Mouse (Mus musculus): ENCODE measurements around the gene Zdhhc23. TPM values are rescaled to one million over a fixed set of nuclear protein-coding genes. Genes with fewer than 3 reads are reported as not detected.

Zdhhc23 gene
- polyA plus RNA-seq, 1 experiment from 2014 or later, result 0.83 TPM

DNA sequence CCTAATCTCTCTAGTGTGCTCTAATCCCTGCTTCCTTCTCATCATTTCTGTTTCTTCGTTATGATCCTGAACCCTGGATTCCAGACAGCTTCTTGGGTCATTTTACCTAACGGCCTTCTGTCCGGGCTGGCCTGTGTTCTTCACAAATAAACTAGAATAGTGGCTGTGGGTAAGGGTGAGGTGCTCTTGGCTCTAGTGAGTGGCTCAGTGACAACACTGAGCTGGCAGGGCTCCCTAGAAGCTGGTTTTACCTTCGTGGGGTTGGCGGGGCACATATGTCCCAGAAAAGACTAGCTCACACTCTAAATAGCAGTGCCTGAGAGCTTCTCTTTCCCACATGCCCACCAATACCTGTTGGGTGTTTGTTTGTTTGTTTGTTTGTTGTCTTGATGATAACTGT is 19.9 kb upstream of the Zdhhc23 start:
- WGBS, result 71% methylated on average over 5 of the region's 5 CpGs
- Histone ChIP-seq H3K27me3 (no peaks in the 10 kb centered on the region), H3K4me3 (replicated peaks) (no peak overlapping the region), H3K4me2 (no peak overlapping the region), H3K9me3 (no peaks in the 10 kb centered on the region), H3K4me1 (replicated peaks) (no peaks in the 10 kb centered on the region), H3K27ac (no peak overlapping the region), H3K9ac (replicated peaks) (no peak overlapping the region), H3K36me3 (no peaks in the 10 kb centered on the region)
- no peak for ATAC-seq (ENCODE audit: insufficient number of reproducible peaks, insufficient read depth, low FRiP score, low TSS enrichment, low read depth)

DNA sequence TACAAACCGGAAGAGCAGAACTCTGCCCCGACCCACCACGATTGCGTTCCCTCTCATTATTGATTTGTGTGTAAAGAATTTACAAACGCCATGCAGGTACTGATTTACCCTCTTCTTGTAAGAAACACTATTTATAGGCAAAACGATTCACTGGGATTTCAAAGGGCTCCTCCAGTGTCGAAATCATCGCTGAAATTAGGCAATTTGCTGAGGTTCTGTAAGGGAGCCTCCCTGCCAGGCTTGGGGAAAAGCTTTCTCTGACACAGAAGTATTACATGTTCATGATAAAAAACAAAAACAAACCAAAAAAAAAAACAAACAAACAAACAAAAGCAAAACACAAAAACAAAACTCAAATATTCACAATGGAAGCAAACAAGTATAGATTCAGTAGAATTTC is 19.5 kb upstream of the Zdhhc23 start:
- Histone ChIP-seq H3K9me3 (no peaks in the 10 kb centered on the region), H3K4me3 (replicated peaks) (no peak overlapping the region), H3K36me3 (no peaks in the 10 kb centered on the region), H3K27me3 (no peaks in the 10 kb centered on the region), H3K9ac (replicated peaks) (no peak overlapping the region), H3K4me2 (no peak overlapping the region), H3K4me1 (replicated peaks) (no peaks in the 10 kb centered on the region), H3K27ac (no peak overlapping the region)
- no peak for ATAC-seq (ENCODE audit: insufficient number of reproducible peaks, insufficient read depth, low FRiP score, low TSS enrichment, low read depth)
- 81% methylated on average over 8 of the region's 8 CpGs for WGBS

DNA sequence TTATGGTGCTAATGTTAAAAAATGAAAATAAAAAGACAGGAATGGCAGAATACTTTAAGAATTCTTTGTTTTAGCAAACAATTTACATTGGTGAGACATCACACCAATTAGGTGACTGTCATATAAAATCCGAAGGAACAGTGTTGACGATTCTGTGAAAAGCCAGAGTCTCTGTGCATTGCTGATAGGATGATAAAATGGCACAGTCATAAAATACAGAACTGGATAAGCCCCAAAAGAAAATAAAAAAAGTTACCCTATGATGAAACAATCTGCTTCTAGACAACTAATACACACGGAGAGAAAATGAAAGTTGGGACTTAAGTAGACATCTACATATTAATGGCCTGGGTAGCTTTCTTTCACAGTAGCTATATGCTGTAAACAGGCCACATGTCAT is 15.0 kb upstream of the Zdhhc23 start:
- WGBS, result 74% methylated on average over 3 of the region's 3 CpGs
- Histone ChIP-seq H3K36me3 (no peaks in the 10 kb centered on the region), H3K9me3 (no peaks in the 10 kb centered on the region), H3K27me3 (no peaks in the 10 kb centered on the region), H3K27ac (no peak overlapping the region), H3K4me3 (replicated peaks) (no peak overlapping the region), H3K4me1 (replicated peaks) (0 out of 2 replicates have a peak, but pooled peaks cover 1% of the 10 kb centered on the region), H3K9ac (replicated peaks) (no peak overlapping the region), H3K4me2 (no peak overlapping the region)
- no peak for ATAC-seq (ENCODE audit: insufficient number of reproducible peaks, insufficient read depth, low FRiP score, low TSS enrichment, low read depth)

DNA sequence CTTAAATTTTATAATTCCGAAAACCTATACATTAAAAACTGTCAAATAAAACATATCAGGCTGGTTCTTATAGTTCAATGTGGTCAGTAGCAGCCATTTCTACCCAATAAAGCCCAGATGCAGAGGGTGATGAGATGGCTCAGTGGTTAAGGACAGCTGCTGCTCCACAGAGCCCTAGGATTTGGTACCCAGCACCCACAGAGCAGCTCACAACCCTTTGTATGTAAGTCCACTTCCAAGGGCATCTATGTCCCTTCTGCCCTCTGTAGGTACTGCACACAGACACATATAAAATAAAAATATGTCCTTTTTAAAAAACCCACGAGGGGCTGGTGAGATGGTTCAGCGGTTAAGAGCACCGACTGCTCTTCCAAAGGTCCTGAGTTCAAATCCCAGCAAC is 6.7 kb upstream of the Zdhhc23 start:
- 86% methylated on average over 4 of the region's 4 CpGs for WGBS
- Histone ChIP-seq H3K4me1 (replicated peaks) (0 out of 2 replicates have a peak, but pooled peaks cover 6% of the 10 kb centered on the region), H3K9me3 (no peaks in the 10 kb centered on the region), H3K9ac (replicated peaks) (no peak overlapping the region), H3K36me3 (no peaks in the 10 kb centered on the region), H3K4me3 (replicated peaks) (no peak overlapping the region), H3K4me2 (no peak overlapping the region), H3K27ac (no peak overlapping the region), H3K27me3 (no peaks in the 10 kb centered on the region)
- peak; percentile 53; the same call in 1 of the 2 replicates for ATAC-seq (ENCODE audit: insufficient number of reproducible peaks, insufficient read depth, low FRiP score, low TSS enrichment, low read depth)

DNA sequence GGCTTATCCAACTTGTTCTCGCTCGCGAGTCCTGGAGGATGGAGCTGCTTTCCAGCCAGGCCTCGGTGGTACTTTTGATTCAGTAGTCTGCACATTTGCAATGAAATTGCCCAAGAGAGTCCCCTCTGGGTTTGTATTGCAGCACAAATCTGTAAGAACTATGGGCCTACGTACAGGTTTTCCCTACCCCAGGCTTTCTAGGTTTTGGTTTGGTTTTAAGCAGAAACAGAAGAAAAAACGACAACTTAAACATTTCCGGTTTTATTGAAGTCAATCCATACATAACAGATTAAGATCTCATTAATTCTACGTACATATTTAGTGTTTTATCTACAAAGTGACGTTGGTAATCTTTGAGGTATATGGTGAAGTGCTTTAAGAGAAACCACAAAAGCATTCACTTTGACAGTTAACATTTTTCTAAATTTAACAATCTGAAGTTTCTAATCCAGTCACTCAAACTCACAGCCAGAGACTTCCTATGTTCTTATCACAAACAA is 569 bp upstream of the Zdhhc23 start:
- Histone ChIP-seq H3K36me3 (no peaks in the 10 kb centered on the region), H3K9ac (replicated peaks) (peak overlapping the region; percentile 65), H3K4me1 (replicated peaks) (peaks cover 9% of the 10 kb centered on the region; the same call in 1 of the 2 replicates), H3K27ac (no peak overlapping the region), H3K4me2 (peak overlapping the region; percentile 100), H3K4me3 (replicated peaks) (peak overlapping the region; percentile 68), H3K27me3 (peaks cover 23% of the 10 kb centered on the region), H3K9me3 (no peaks in the 10 kb centered on the region)
- ATAC-seq (ENCODE audit: insufficient number of reproducible peaks, insufficient read depth, low FRiP score, low TSS enrichment, low read depth), result no peak
- WGBS, result 27% methylated on average over 9 of the region's 9 CpGs

DNA sequence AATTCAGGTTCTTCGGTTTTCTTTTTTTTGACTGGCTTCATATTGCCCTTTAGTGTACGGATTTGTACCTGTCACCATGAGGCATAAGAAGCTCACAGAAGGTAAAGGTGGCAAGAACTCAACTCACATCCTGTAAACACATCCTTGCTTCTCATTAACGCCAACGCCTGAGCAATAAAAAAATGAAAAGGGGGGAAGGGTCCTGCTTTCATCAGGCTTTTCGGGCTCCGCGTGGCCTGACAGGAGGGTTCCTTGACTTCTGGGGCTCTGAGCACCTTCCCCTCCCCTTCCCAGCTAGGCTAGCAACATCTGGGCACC is 622 bp downstream of the Zdhhc23 start:
- peaks cover 9% of the 10 kb centered on the region; the same call in 1 of the 2 replicates for H3K4me1 ChIP-seq (replicated peaks)
- H3K9ac ChIP-seq (replicated peaks), result peak overlapping the region; percentile 65; the same call in 1 of the 2 replicates
- H3K27me3 ChIP-seq, result peaks cover 23% of the 10 kb centered on the region
- ATAC-seq (ENCODE audit: insufficient number of reproducible peaks, insufficient read depth, low FRiP score, low TSS enrichment, low read depth), result no peak
- no peaks in the 10 kb centered on the region for H3K9me3 ChIP-seq
- no peak overlapping the region for H3K27ac ChIP-seq
- 12% methylated on average over 7 of the region's 7 CpGs for WGBS
- peak overlapping the region; percentile 68 for H3K4me3 ChIP-seq (replicated peaks)
- H3K36me3 ChIP-seq, result no peaks in the 10 kb centered on the region
- peak overlapping the region; percentile 100 for H3K4me2 ChIP-seq

DNA sequence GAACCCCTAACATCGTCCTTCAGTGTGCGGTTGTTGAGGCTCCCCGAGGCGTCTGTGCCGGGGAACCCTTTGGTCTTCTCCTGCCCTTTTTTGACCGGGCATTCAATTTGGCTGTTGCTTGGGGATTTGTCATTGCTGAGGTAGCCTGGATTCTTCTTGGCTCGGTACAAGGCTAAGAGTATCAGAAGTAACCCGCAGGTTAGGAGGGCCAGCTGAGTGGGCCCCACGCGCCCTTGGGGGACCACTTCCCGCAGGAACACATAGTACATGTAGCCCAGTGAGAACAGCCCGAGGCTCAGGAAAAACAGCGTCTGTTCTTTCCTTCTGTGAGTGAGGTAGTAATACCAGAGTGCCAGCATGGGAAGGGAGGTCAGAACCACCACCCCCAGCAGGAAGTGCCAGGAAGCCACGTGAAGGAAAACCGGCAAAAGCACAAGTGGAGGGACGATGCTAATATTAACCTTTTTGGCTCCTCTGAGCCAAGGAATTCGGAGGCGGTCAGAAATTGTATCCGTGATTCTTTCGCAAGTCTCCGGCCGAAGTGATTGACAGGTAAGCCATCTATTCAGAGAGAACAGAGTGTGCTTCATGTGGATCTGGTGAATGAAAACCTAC is 5.9 kb downstream of the Zdhhc23 start:
- H3K4me1 ChIP-seq (replicated peaks), result no peaks in the 10 kb centered on the region
- no peaks in the 10 kb centered on the region for H3K36me3 ChIP-seq
- H3K9ac ChIP-seq (replicated peaks), result no peak overlapping the region
- 84% methylated on average over 22 of the region's 22 CpGs for WGBS
- H3K9me3 ChIP-seq, result no peaks in the 10 kb centered on the region
- peaks cover 4% of the 10 kb centered on the region; the same call in 1 of the 2 replicates for H3K27me3 ChIP-seq
- H3K4me3 ChIP-seq (replicated peaks), result no peak overlapping the region
- H3K4me2 ChIP-seq, result no peak overlapping the region
- H3K27ac ChIP-seq, result no peak overlapping the region
- no peak for ATAC-seq (ENCODE audit: insufficient number of reproducible peaks, insufficient read depth, low FRiP score, low TSS enrichment, low read depth)

DNA sequence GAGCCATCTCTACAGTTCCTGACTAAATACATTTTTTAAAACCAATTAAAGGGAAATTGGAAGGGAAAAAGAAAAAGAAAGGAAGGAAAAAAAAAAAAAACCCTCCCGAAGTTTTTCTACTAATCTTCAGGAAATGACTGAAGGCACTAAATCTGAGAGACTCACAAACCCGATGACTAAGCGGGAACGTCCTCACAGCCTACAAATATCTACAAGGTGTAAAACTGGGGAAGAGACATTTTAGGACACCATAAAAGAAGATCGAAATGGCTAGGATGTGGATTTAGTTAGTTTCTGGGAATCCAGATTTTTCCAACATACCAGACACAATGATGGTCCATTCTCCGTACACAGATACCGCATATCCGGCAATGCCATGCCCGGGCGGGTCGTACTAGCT is 6.4 kb downstream of the Zdhhc23 start:
- 91% methylated on average over 11 of the region's 11 CpGs for WGBS
- H3K4me1 ChIP-seq (replicated peaks), result no peaks in the 10 kb centered on the region
- no peaks in the 10 kb centered on the region for H3K9me3 ChIP-seq
- H3K27ac ChIP-seq, result no peak overlapping the region
- no peak overlapping the region for H3K4me3 ChIP-seq (replicated peaks)
- no peaks in the 10 kb centered on the region for H3K36me3 ChIP-seq
- H3K4me2 ChIP-seq, result no peak overlapping the region
- H3K27me3 ChIP-seq, result no peaks in the 10 kb centered on the region
- no peak overlapping the region for H3K9ac ChIP-seq (replicated peaks)
- no peak for ATAC-seq (ENCODE audit: insufficient number of reproducible peaks, insufficient read depth, low FRiP score, low TSS enrichment, low read depth)

DNA sequence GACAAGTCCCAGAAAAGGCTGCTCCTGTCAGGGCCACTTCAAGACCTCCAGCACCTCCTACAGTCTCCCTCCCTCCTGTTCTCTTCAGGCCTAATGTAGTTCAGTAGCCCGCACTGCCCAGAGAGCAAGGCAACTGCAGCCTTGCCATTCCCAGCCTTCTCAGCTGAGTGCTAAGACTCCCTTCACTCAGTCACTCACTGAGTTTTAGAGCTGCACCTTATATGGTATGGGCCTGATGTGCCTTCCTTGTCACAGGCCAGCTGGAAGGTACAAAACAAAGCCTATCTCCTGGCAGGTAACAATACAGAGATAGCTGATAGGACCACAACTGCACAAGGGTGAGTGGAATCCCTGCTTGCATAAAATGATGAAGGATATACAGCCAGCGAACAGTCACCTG is 7.2 kb downstream of the Zdhhc23 start:
- H3K4me1 ChIP-seq (replicated peaks), result no peaks in the 10 kb centered on the region
- no peaks in the 10 kb centered on the region for H3K27me3 ChIP-seq
- H3K9ac ChIP-seq (replicated peaks), result no peak overlapping the region
- 89% methylated on average over 2 of the region's 2 CpGs for WGBS
- no peak overlapping the region for H3K4me2 ChIP-seq
- no peaks in the 10 kb centered on the region for H3K9me3 ChIP-seq
- H3K27ac ChIP-seq, result no peak overlapping the region
- ATAC-seq (ENCODE audit: insufficient number of reproducible peaks, insufficient read depth, low FRiP score, low TSS enrichment, low read depth), result no peak
- no peaks in the 10 kb centered on the region for H3K36me3 ChIP-seq
- H3K4me3 ChIP-seq (replicated peaks), result no peak overlapping the region

DNA sequence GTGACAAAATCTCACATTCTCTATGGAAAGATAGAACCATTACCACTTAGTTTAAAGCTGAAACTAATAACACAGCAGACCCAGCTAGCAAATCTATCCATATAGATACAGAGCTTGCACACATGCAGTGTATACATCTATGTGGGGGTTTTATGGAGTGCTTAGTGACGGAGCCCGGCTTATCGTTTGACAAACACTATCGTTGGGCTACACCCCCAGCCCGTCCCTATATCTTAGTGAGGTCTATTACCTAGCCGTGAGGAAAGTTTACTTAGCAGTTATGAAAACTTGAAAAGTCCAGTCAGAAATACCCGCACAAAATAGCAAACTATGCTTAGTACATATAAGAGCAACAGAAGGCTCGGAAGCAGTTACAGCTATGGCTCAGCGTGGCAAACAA is 7.8 kb downstream of the Zdhhc23 start:
- Histone ChIP-seq H3K27me3 (no peaks in the 10 kb centered on the region), H3K36me3 (no peaks in the 10 kb centered on the region), H3K4me1 (replicated peaks) (no peaks in the 10 kb centered on the region), H3K4me2 (no peak overlapping the region), H3K4me3 (replicated peaks) (no peak overlapping the region), H3K27ac (no peak overlapping the region), H3K9me3 (no peaks in the 10 kb centered on the region), H3K9ac (replicated peaks) (no peak overlapping the region)
- no peak for ATAC-seq (ENCODE audit: insufficient number of reproducible peaks, insufficient read depth, low FRiP score, low TSS enrichment, low read depth)
- WGBS, result 93% methylated on average over 9 of the region's 9 CpGs

DNA sequence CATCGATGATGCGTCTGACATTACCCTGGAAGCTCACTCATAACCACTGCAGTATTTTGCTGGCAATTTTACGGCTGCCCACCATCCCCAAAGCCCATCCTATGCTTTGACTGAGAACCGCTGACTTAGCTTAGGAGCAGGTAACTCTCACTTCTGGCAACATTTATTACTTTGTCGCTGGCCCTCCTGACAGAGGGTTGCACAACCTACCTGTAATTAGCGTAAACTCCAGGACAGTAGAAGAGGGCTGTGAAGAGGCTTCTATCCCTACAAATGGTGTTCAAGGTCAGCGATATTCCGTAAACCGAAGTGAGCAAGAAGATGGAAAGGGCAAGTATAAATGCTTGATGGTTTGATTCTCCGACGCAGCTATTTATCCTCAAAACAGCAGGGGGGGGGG is 8.4 kb downstream of the Zdhhc23 start:
- no peaks in the 10 kb centered on the region for H3K27me3 ChIP-seq
- WGBS, result 88% methylated on average over 11 of the region's 11 CpGs
- ATAC-seq (ENCODE audit: insufficient number of reproducible peaks, insufficient read depth, low FRiP score, low TSS enrichment, low read depth), result no peak
- no peaks in the 10 kb centered on the region for H3K9me3 ChIP-seq
- H3K4me3 ChIP-seq (replicated peaks), result no peak overlapping the region
- H3K4me2 ChIP-seq, result no peak overlapping the region
- H3K9ac ChIP-seq (replicated peaks), result no peak overlapping the region
- no peaks in the 10 kb centered on the region for H3K36me3 ChIP-seq
- H3K4me1 ChIP-seq (replicated peaks), result no peaks in the 10 kb centered on the region
- H3K27ac ChIP-seq, result no peak overlapping the region

DNA sequence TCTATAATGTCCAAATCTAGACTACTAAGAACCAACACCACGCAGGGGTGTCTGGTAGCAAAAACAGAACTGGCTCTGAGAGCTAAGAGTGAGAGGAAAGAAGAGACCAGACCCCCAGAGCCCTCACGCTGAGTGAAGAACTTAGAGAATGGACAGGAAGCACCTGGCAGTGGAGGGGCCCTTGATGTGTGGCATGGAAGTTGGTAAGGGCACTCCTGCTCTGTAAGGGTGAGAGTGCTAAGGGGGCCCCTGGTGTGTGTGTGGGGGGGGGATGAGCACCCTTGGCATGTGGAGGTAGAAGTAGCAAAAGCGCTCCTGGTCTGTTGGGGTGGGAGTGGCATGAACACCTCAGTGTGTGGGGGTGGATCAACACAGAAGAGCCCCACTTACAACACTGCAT is 9.2 kb downstream of the Zdhhc23 start:
- Histone ChIP-seq H3K9me3 (no peaks in the 10 kb centered on the region), H3K9ac (replicated peaks) (no peak overlapping the region), H3K4me1 (replicated peaks) (no peaks in the 10 kb centered on the region; the same call in 1 of the 2 replicates), H3K27ac (no peak overlapping the region), H3K27me3 (no peaks in the 10 kb centered on the region), H3K4me2 (no peak overlapping the region), H3K4me3 (replicated peaks) (no peak overlapping the region), H3K36me3 (no peaks in the 10 kb centered on the region)
- ATAC-seq (ENCODE audit: insufficient number of reproducible peaks, insufficient read depth, low FRiP score, low TSS enrichment, low read depth), result no peak
- 77% methylated on average over 3 of the region's 3 CpGs for WGBS

Measured in limb, embryonic 12.5 days (tissue).